Mouse (Mus musculus) urinary bladder, postnatal 36 days (tissue): Measurements from ENCODE around the gene Tesk2.

ENCODE experiments used
- DNase-seq, 2 experiments: peaks; one replicate each; pipeline ENCODE4 v3.0.0; 2022; ENCODE audit warnings: low spot score in 2 of 2, mixed read lengths in 1 of 2

Gene Tesk2

DNA sequence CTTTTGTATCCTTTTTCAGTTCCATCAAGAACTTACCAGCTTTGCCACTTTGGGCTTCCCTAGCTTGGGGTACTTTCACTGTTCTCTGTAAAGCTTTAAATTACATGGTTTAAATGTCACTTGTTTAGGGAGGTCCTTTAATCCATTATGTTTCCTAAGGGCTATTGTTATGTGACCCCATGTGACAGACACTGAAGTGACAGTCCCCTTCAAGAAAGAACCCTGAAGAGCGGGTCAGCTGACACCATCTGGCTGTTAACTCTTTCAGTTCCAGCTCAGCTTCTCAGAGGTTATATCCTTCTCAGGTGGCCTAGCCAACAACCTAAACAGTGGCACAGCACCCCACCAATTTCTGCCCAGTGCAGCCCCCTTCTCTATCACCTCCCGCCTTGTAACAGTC lies 133.5 kb downstream of the Tesk2 start:
- DNase-seq = no peak
